Mouse (Mus musculus): ENCODE measurements around the gene R3hcc1l.

Gene R3hcc1l

DNA sequence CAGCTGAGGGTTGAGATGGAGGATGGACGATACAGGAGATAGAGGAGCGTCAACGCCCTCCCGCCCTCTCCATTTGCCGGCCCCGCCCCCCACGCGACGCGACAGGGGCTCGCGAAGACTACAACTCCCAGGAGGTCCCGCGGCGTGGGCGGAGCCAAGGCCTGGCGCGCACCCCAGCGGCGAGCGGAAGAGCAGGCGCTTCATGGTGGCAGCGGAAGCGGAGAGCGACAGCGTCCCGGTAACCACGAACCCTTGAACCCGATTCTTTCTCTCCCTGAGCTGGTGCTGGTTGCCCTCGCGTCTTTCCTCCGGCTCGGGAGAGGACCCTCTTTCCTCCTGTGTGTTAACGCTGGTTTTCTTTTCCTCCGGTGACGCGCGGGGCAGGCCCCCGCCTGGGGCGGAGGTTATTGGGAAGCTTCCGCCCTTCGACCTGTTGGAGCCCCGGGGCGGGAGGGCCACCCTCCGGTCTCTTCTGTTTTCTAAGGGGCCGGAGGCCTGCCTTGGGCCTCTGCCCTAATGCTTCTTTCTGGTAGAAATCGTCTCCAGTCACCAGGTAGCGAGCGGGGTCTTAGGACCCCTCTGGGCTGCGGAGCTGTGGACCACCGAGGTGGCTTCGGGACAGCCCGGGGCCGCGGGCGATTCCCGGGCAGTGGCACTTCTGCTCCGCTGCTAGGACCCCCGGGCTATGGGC lies at the start of gene R3hcc1l:
Gene R3hcc1l, plus strand, starts transcription at position 140 of the 691 bp plus-strand sequence.
- DNase-seq (ENCODE audit: low read depth, low spot score) = peak; percentile 92

DNA sequence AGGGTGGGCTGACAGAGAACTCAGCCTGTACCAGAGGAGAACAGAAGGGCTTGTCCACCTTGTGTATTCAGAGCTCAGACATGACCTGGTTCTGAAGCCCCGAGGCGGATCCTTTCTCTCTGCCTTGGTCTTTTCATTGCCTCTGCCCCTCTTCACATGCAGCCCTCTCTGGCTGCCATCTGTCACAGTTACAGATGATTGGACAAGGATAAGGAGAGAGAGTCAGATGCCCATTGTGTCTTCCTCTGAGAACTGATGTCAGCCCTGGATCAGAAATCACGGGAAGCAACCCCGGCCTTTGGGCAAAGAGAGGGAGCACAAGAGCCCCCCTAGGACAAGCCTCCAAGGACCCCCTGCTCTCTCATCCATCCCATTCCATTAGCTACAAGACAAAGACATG lies 47.0 kb upstream of the R3hcc1l start:
- DNase-seq (ENCODE audit: low read depth, low spot score) = no peak

DNA sequence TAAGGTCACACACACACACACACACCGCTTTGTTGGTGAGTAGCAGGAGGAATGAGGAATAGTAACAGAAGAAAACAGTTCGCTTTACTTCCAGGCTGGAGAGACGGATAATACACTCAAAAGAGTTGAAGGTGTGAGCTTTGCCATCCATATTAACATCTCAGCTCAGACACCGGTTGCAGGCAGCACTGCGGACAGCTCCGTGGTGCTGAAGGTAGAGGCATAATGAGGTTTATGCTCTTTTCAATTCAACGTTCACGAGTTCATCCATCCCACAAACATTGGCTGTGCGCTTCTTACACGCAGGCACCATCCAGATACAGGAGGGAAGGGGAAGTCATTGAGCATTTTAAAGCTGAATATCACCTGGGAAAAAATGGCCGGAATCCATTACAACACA lies 45.7 kb upstream of the R3hcc1l start:
- peak; percentile 47 for DNase-seq (ENCODE audit: low read depth, low spot score)

DNA sequence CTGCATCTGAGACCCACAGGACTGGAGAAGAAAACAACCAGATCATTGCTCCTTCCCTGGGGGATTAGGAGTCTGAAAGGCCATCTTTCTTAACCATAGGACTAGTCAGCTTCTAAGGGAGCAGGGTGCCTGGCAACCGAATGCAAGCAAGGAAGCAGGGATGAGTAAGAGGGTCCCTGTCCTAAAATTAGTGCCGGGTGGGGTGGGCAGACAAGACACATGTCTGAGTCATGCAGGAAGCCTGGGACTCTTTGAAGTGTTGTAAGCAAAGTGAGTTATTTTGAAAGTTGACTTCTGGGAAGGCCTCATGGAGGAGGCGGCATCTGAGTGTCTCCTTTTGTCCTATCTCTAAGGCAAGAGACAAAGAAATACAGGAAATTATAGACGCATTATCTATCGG lies 40.8 kb upstream of the R3hcc1l start:
- no peak for DNase-seq (ENCODE audit: low read depth, low spot score)

DNA sequence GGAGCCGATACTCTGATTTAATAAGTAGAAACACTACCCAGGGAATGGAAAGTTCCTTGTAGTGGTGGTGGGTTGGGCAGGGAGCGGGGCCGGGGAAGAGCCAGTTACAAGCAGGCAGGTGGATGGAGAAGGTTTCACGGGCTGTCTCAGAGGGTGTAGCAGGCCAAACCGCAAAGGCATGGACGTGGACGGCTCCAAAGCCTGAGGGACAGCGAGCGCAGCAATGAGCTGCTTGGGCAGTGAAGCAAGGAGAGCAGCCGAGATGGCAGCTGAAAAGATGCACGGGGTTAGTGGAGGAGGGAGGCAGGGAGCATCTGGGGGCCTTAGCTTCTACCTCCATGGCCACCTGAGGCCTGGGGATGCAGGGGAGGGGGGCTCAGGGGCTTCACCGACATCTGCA lies 40.3 kb upstream of the R3hcc1l start:
- no peak for DNase-seq (ENCODE audit: low read depth, low spot score)

DNA sequence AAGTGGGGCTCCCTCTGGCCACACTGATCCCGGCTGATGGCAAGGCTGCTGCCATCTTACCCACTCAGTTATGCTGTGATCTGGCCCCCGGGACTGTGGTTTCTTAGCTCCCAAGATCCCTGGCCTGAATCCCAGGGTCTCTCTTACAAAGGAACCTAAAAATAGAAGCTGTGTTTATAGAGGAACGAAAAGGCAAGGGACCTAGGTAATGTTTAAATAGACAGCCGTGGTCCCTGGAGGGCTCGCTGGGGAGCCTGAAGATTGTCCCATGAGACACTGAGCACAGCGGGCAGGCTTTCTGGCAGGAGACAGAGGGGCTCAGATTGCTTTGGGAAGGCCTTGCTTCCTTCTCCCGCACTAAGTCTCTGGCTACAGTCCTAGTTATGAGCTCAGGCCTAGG lies 33.1 kb upstream of the R3hcc1l start:
- DNase-seq (ENCODE audit: low read depth, low spot score) = no peak

DNA sequence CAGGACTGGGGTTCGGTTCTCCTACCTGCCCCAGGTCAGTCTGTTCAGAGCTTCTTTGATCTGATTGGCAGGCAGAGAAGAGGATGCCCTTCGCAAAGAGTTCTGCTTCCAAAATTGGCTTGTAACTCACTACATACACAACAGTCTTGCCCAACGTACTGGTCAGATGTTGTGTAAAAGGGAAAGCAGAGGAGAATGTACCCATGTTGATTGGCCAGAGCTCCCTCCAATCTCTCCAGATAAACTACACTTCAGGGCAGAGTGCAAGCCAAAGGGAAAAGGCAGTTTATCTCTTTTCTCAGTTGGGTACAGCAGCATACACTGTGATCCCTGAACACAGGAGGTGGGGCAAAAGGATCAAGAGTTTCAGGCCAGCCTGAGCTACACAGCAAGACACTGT lies 31.3 kb upstream of the R3hcc1l start:
- DNase-seq (ENCODE audit: low read depth, low spot score) = no peak

DNA sequence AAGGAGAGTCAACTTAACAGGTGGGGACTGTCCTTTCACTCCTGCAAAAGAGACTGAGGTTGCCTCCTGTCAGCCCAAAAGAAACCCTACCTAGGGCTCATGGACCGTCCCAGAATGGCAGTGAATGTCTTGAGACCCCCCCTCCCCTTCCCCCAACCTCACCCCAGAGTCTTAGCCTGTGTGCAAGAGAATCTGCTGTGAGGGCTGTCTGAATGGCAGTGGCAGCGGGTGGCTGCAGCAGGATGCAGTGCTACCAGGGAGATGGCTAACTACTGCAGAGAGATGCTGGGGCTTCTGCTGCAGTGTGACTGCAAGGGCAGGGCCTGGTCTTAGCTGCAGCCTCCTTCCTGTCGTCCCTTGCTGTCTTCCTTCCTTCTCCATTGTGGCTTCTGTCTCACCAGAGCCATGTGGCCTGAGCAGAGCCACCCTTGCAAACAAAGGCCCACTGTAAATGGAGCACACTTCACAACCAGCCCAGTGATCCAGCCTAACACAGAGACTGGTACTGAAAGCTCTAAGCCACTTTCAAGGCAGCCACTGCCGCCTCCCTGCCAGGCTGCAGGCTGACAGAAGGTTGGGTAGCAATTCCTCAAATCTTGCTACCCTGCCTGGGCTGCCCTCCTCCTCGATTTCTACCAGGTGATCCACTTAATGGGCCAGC lies 25.2 kb upstream of the R3hcc1l start:
- DNase-seq (ENCODE audit: low read depth, low spot score) = no peak

DNA sequence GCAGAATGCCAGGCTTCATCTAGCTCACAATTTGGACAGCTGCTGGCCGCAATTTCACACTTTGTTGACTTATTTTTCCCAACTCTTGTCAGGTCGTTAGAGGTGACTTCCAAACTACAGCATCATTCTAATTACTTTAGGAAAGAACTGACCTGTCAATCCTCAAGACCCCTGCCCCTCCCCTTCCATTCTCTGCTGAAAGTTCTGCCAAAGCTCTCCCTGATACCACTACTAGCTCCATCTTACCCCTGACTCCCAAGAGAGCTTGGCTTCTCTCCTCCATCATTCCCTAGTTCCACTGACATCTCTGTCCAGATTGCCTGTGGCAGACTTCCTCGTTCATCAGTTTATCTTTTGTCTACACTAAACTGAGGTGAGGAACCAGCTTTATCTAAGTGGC lies 14.4 kb upstream of the R3hcc1l start:
- no peak for DNase-seq (ENCODE audit: low read depth, low spot score)

DNA sequence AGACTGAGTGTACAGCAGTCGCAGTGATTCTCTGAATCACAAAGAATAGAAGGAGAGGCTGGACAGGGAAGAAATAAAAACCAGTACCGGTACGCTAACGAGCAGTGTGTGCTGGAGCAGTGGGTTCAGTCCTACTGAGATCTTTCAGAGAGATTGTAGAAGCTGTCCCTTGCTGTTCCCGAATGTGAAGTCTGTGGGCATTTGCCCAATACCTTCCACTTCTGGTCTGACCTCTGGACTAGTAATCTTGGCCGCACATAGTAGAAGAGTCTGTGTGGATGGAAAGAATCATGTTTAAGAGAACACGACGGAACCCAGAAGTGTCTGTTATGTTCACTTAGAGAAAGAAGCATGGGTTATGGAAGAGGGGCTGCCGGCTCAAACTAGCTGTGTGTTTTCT lies 8.9 kb upstream of the R3hcc1l start:
- DNase-seq (ENCODE audit: low read depth, low spot score) = no peak

DNA sequence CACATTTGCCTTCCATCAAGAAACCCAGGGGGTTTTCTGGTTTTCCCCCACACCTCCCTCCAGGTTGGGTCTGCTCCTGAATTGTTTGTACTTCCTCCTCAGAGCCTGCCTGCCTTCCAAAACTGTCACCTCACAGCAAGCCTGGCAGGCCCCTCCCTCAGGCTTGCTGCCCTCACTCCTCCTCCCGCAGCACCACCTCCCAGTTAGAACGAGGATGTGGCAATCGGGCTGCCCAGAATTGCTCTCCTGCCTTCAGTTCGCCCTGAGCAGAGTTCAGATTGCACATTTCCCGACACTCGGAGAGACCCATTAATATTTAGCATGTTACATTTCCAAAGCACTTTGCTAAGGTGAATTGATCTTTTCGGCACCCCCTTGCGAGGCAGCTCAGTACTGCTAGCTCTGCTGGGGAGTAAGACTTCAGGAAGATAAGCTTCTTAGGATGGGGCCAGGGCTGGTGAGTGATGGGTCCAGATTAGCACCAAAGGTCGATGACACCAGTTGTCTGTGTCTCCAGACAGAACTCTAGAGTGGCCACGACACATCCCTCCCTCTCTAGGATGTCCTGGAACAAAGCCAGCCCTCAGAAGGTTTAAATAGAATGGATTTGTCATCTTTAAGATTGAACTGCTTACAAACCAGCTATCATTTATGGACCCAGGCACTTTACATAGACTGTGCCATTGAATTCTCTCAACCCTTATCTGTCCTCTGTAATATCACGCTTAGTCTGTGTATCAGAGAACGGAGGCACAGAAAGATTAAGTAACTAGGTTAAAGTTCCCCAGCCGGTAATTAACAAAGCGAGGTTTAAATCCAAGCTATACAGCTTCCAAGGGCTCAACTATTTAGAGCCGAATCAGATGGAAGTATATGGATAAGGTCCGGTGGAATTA lies 8.0 kb upstream of the R3hcc1l start:
- no peak for DNase-seq (ENCODE audit: low read depth, low spot score)

DNA sequence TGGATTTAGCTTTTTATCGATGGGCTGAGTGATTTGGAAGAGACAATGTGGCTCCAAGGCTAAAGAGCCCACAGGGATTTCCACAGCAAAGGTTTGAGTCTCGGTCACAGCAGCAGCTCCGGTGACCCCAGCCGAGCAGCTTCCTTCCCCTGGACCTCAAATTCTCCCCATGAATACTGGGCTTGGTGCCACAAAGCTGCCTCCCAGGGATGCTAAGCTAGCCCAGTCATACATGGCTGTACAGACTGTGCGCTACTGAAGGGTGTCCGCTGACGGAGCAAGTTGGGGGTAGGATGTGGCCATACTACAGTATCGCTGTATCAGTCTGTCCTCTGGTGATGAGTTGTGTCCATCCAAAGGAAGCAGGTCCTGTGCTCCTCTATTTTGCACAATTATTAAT lies 2.9 kb upstream of the R3hcc1l start:
- DNase-seq (ENCODE audit: low read depth, low spot score) = no peak

DNA sequence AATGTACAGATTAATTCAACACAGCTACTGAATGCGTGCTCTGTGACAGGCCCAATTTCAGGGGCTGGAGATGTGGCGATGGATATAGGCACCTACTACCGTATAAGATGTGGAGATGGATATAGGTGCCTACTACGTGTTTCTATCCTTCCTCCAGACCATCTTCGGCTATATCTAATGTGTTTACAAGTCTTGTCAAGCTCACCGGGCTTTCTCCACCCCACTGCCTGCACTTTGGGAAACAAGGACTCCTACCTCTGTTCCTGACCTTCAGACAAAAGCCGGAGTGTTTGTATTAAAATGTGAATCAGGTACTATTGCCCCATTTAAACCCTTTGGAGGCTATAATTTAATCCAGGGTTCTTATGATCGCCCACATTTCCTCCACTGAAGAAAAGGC lies 2.4 kb upstream of the R3hcc1l start:
- no peak for DNase-seq (ENCODE audit: low read depth, low spot score)

DNA sequence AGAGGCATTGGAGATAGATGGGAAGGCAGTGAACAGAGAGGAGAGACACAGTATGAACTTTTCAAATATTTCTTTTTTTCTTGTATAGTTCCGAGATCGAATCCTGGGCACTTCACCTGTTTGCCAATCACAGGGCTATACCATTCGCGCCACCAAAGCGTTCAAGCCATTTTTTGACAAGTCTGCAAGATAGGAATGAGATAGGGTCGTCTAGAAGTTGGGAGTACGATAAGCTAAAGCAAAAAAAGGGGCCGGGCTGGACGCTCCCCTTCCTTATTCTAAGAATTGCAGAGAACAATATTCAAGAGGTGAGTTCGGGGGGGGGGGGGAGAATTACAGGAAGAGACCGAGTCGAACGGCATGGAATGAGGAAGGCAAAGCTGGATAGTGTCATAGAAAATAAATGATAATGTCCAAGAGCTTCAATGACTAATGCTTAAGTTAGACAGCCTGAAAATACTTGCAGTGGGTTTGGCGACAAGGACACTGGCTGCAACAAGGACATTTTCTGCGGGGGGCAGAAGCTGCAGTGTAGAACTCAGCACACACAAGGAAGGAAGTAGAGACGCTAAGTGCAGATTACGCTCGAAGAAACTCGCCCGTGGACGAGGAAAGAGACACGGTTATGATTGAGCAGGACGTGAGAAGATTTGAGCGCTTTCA lies 471 bp upstream of the R3hcc1l start:
- DNase-seq (ENCODE audit: low read depth, low spot score) = no peak

DNA sequence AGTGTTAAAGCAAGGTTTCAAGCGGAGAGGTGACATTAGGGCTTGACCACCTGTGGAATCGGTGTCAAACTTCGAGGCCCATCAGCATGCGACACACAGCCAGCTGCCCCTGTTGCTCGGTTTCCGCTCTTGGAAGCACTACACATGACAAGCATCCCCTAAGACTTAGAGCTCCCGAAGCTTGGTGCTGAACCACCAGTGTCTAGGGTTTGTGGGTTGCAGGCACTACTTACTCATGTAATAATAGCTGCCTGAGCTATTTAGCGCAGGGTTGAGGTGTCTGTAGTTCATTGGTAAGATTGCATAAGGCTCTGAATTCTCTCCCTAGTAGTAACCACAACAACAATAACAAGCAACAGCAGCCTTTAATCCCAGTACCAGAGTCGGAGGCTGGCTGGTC lies 1.2 kb downstream of the R3hcc1l start:
- DNase-seq (ENCODE audit: low read depth, low spot score) = no peak

DNA sequence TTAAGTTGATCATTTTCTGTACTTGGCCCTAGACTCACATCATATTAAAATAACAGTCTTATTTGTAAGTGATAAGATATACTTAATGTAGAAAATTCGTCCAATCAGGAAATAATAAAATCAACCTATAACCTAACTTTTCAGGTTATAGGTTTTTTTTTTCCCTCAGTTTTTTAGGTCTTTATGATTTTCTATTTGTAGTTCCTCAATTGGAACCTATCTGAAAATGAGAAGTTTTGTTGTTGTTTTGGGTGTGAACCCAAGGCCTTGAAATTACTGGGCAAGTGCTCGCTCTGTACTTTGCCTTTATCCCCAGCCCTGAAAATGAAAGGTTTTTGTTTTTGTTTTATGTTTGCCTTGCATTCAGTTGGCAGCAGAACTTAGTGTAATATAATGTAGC lies 6.1 kb downstream of the R3hcc1l start:
- no peak for DNase-seq (ENCODE audit: low read depth, low spot score)

DNA sequence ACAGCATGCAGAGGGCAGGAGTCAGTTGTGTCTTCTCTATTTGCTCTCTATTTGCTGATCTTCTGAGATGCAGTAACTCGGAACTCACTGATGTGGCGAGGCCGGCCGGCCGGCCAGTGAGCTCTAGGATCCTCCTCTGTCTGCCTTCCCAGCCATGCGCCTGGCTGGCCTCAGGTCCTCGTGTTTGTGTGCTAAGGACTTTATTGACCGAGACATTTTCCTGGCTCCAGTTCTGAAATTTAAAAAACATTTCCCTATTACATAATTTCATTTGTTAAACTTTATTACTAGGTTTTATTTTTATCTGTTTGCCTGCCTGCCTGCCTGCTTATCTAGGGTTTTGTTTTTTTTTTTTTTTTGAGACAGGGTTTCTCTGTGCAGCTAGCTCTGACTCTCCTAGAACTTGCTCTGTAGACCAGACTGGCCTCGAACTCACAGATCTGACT lies 11.5 kb downstream of the R3hcc1l start:
- no peak for DNase-seq (ENCODE audit: low read depth, low spot score)

DNA sequence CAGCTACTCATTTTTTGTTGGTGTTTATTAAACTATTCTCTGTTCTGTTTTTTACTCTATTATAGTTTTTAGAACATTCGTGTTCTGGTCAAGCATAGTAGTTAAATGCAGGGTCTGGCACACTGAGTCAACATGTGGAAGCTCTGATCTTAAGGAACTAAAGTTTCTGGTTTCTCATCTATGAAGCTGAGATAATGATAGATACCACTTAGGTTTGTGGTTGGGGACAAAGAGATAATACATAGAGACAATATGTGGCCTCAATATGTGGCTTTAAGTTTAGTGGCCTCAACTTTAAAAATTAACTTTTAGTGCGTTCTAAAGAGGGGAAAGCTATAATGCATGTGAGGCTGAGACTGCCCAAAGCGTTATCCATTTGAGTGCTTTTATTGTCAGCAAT lies 15.9 kb downstream of the R3hcc1l start:
- DNase-seq (ENCODE audit: low read depth, low spot score) = no peak

DNA sequence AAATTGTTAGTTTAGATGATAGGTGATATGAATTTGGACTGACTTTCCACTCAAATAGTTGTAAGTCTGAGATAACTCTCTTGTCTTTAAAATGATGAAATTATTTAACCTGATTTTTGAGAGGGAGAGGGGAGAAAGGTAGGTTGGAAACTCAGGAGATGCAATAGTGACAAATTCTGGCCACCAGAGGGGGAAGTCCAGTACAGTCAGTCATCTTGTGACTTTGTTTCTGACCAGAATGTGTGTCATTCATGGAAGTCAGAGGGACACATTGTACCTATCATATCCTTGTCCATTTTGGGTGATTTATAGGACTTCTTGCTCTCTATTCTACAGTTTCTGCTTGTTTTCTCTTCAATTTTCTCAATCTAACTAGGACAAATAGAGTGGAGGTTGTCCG lies 19.0 kb downstream of the R3hcc1l start:
- DNase-seq (ENCODE audit: low read depth, low spot score) = no peak

DNA sequence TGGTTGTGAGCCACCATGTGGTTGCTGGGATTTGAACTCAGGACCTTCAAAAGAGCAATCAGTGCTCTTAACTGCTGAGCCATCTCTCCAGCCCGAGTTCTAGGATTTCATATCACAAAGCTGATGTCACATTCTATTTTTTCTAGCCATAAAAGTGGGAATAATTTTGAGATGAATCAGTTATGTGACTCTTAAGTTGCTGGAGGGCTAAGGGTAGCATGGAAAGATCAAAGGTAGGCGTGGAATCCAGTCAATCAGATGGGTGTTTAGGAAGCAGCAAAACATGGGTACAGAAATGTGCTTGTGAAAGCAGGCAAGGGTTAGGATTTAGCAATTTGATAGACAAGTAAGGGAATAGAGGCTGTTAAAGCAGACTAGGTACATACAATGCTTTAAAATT lies 20.4 kb downstream of the R3hcc1l start:
- no peak for DNase-seq (ENCODE audit: low read depth, low spot score)

DNA sequence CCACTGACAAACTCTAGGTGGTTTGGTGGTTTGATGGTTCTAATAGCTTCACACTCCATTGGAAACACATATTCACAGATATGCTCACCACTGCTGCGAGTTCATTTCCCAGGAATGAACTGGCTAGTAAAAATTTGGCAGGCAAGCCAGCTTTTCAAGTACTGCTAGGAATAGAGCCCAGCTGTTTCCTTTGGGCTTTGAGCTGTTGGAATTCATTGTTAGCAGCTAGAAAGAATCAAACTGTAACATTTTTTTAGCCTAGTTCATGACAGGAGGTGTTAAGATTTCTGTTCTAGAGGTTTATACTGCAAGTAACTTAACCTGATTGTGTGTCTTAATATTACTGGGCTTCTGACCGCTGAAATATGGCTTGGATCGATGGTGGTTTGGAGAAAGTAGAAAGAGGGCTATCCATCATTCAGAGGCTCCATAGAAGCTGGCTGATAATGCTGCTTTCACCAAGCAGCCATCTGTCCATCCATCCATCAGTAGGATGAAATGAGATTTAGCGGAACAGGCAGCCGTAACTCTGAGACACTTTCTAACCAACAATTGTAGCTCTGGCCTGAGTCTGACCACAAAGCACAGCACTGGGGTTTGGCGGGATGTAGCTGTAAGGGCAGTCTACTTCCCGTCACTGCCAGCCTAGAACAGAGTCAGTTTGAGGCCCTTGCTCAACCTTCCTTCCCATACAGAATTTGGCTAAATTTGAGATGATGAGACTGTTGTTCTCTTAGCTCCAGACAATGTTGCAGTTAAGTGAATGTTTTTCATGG lies 21.0 kb downstream of the R3hcc1l start:
- DNase-seq (ENCODE audit: low read depth, low spot score) = no peak
